Mouse (Mus musculus) neural tube, embryonic 11.5 days (tissue): ENCODE measurements around the gene Pmp22. TPM values are rescaled to one million over a fixed set of nuclear protein-coding genes. Genes with fewer than 3 reads are reported as not detected.
A peak's percentile ranks its signal among the peaks of the same experiment; 100 is the strongest.

Experiments used
- ATAC-seq: fragments of 200-750 bp; cut with Nextera tagmentation; 2 replicates; pipeline ENCODE4 v1.8.0; 2017; ENCODE audit warnings: moderate number of reproducible peaks, mild to moderate bottlenecking, moderate TSS enrichment, moderate library complexity; ENCODE audit not compliant: insufficient read depth, low FRiP score, low TSS enrichment
- DNase-seq: peaks from one replicate; pipeline ENCODE4 v3.0.0-alpha.2; 2015; ENCODE audit warnings: low spot score
- H3K27ac ChIP-seq: fragments of 300-500 bp; sonication (generic); 2 replicates; pipeline ENCODE4 v1.5.1; 2014; ENCODE audit warnings: low read depth, mild to moderate bottlenecking, low read length
- H3K27me3 ChIP-seq: fragments of 300-500 bp; sonication (generic); 2 replicates; pipeline ENCODE4 v1.6.1; 2014; ENCODE audit warnings: mild to moderate bottlenecking, low read length, mixed read lengths; ENCODE audit not compliant: control insufficient read depth, insufficient read depth
- H3K36me3 ChIP-seq: fragments of 300-500 bp; sonication (generic); 2 replicates; pipeline ENCODE4 v1.6.1; 2014; ENCODE audit warnings: mild to moderate bottlenecking, low read length, moderate library complexity, mixed read lengths; ENCODE audit not compliant: control insufficient read depth, insufficient read depth
- H3K4me1 ChIP-seq: fragments of 300-500 bp; sonication (generic); 2 replicates; pipeline ENCODE4 v1.6.1; 2014; ENCODE audit warnings: low read length, mixed read lengths; ENCODE audit not compliant: control insufficient read depth, insufficient read depth
- H3K4me2 ChIP-seq: fragments of 300-500 bp; sonication (generic); 2 replicates; pipeline ENCODE4 v1.6.1; 2014; ENCODE audit warnings: low read depth, mild to moderate bottlenecking, moderate library complexity
- H3K4me3 ChIP-seq: fragments of 300-500 bp; sonication (generic); 2 replicates; pipeline ENCODE4 v1.5.1; 2014; ENCODE audit warnings: low read depth, low read length
- H3K9ac ChIP-seq: fragments of 300-500 bp; sonication (generic); 2 replicates; pipeline ENCODE4 v1.6.1; 2014; ENCODE audit warnings: mild to moderate bottlenecking, low read length
- H3K9me3 ChIP-seq: fragments of 300-500 bp; sonication (generic); 2 replicates; pipeline ENCODE4 v1.6.1; 2016; ENCODE audit warnings: low read length; ENCODE audit not compliant: control insufficient read depth
- WGBS: fragments of 180-500 bp; shearing (Covaris S2); extraction: QIAGEN DNeasy Blood & Tissue Kit; methylation state at CpG from one replicate; pipeline ENCODE4 v1.1.7; 2014; 5-methylcytosine and 5-hydroxymethylcytosine counted together
- polyA plus RNA-seq: library from polyadenylated mRNA; unstranded; fragments of >200 nt; fragmentation: Nextera tagmentation; extraction: Ambion mirVana; gene quantifications from 2 replicates; pipeline ENCODE4 v1.2.1, GENCODE M21; 2014

Pmp22 gene
- polyA plus RNA-seq, 1 experiment from 2014 or later = 34.1 TPM

- Histone ChIP-seq H3K4me3 (no peak overlapping the region), H3K27me3 (no peaks in the 10 kb centered on the region), H3K4me1 (no peaks in the 10 kb centered on the region), H3K36me3 (no peaks in the 10 kb centered on the region), H3K27ac (no peak overlapping the region), H3K4me2 (no peak overlapping the region), H3K9ac (no peak overlapping the region), H3K9me3 (no peaks in the 10 kb centered on the region)
- WGBS = 87% methylated on average over 5 of the region's 5 CpGs
- ATAC-seq (no peak), DNase-seq (no peak)
These were observed 44.8 kb downstream of the Pmp22 start for GRCm38 (mm10) chr11:63173604-63174003.

- no peaks in the 10 kb centered on the region for H3K27me3 ChIP-seq
- 0 out of 2 replicates have a peak, but pooled peaks cover 4% of the 10 kb centered on the region for H3K4me1 ChIP-seq
- H3K36me3 ChIP-seq = no peaks in the 10 kb centered on the region
- DNase-seq (no peak), ATAC-seq (no peak)
- no peak overlapping the region for H3K4me3 ChIP-seq
- no peak overlapping the region for H3K9ac ChIP-seq
- H3K27ac ChIP-seq = no peak overlapping the region
- H3K9me3 ChIP-seq = no peaks in the 10 kb centered on the region
- H3K4me2 ChIP-seq = no peak overlapping the region
- WGBS = 50% methylated on average over 3 of the region's 3 CpGs
These were observed 46.5 kb downstream of the Pmp22 start for GRCm38 (mm10) chr11:63175302-63175701.

- no peak overlapping the region for H3K4me3 ChIP-seq
- no peak for ATAC-seq
- no peak overlapping the region for H3K4me2 ChIP-seq
- H3K9ac ChIP-seq = no peak overlapping the region
- WGBS = 81% methylated on average over 7 of the region's 7 CpGs
- H3K27ac ChIP-seq = no peak overlapping the region
- no peaks in the 10 kb centered on the region for H3K36me3 ChIP-seq
- H3K9me3 ChIP-seq = no peaks in the 10 kb centered on the region
- peaks cover 8% of the 10 kb centered on the region for H3K4me1 ChIP-seq
- DNase-seq = no peak
- no peaks in the 10 kb centered on the region for H3K27me3 ChIP-seq
These were observed 47.6 kb downstream of the Pmp22 start for GRCm38 (mm10) chr11:63176416-63176815.

DNA sequence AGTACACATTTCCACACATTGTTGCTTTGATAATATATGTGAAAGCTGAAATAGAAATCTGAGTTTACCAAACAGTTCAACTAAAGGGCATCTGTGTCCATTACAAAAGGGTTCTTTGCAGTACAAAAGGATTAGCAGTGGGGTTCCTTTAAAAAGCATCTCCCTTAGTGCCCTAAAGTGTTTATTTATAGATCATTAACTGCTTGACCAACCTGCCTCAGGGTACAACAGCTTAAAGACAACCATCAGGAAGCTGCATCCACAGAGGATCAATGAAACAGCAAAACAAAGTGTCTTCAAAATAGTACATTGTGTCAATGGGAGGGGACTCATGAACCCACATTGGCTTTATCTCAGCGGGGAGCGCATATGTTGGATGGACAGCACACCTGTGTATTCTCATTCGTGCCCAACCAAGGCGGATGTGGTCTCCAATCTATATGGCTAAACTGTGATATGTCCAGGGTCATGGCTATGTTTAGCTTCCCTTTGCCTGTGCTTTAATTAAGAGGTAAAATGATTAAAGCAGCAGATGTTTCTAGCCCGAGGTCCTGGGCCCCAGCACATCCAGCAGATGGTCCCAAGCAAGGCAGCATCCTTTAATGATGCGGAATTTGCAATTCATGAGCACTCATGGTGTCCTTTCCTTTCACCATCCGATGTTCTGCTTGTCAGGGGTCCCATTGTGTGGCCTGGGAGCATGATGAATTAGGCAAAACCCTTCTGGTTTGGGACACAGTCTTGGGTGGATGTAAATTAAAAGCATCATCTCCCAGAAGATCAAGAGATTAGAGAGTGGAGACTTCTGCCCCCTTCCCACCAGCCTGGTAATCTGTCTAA, 51.7 kb downstream of the Pmp22 start:
- WGBS = 26% methylated on average over 7 of the region's 7 CpGs
- Histone ChIP-seq H3K27me3 (no peaks in the 10 kb centered on the region), H3K9me3 (no peaks in the 10 kb centered on the region), H3K4me1 (peaks cover 10% of the 10 kb centered on the region), H3K4me2 (no peak overlapping the region), H3K4me3 (no peak overlapping the region), H3K9ac (no peak overlapping the region), H3K27ac (no peak overlapping the region), H3K36me3 (no peaks in the 10 kb centered on the region)
- DNase-seq = peak; percentile 73
- peak; percentile 94 for ATAC-seq

DNA sequence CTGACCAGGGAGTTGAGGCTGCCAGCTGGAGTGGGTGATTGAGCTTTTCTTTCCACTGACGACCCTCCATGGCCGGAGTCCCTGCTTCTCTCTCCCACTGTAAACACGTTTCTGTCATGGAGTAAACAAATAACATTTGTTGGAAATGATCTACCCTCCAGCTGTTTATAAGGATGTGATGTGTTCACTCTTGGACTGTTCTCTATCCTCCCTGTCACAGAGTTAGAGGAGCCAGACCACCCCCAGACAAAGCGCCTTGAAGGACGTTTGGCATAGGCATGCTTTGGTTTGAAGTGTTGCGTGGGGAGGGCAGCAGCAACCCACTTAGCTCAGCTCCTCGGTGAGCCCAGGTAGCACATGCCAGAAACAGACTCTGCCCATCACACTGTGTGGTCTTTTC, 60.0 kb downstream of the Pmp22 start:
- H3K36me3 ChIP-seq = no peaks in the 10 kb centered on the region

DNA sequence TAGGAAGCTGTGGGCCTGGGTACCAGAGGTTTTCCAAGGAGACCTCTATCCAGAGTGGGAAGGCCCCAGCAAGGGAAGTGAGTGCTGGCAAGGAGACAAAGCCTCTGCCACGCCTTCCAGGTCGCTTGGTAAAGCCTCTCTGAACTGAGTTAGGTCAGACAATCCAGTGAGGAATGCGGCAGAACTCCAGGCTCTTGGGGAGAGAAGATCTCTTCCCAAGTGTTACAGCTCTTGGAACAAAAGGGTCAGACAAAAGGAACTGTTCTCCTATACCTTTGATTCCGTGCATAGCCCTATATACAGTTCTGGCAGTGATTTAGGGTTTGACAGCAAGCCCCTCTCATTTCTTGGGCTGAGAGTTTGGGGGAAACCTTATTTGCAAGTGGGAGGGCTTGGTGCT, 69.3 kb downstream of the Pmp22 start:
- no peak for DNase-seq
- WGBS = 37% methylated on average over 4 of the region's 4 CpGs
- H3K9ac ChIP-seq = no peak overlapping the region

More for the DNA sequence above, 60.0 kb downstream of the Pmp22 start:
- H3K4me3 ChIP-seq = no peak overlapping the region
- 87% methylated on average over 7 of the region's 7 CpGs for WGBS
- H3K4me2 ChIP-seq = no peak overlapping the region
- H3K27ac ChIP-seq = no peak overlapping the region
- no peak for ATAC-seq
- no peaks in the 10 kb centered on the region for H3K9me3 ChIP-seq
- no peak for DNase-seq
- no peaks in the 10 kb centered on the region for H3K4me1 ChIP-seq
- H3K27me3 ChIP-seq = no peaks in the 10 kb centered on the region
- no peak overlapping the region for H3K9ac ChIP-seq

GRCm38 (mm10) chr11:63201989-63202535, 73.3 kb downstream of the Pmp22 start:
- 85% methylated on average over 3 of the region's 3 CpGs for WGBS
- no peak overlapping the region for H3K27ac ChIP-seq

More for the DNA sequence above, 69.3 kb downstream of the Pmp22 start:
- no peaks in the 10 kb centered on the region for H3K4me1 ChIP-seq
- no peak overlapping the region for H3K4me3 ChIP-seq
- no peak overlapping the region for H3K4me2 ChIP-seq
- no peak overlapping the region for H3K27ac ChIP-seq
- H3K27me3 ChIP-seq = no peaks in the 10 kb centered on the region
- H3K9me3 ChIP-seq = no peaks in the 10 kb centered on the region
- no peaks in the 10 kb centered on the region for H3K36me3 ChIP-seq
- no peak for ATAC-seq

More at GRCm38 (mm10) chr11:63201989-63202535, 73.3 kb downstream of the Pmp22 start:
- ATAC-seq (no peak), DNase-seq (no peak)
- no peaks in the 10 kb centered on the region for H3K36me3 ChIP-seq
- no peaks in the 10 kb centered on the region for H3K27me3 ChIP-seq
- no peak overlapping the region for H3K4me2 ChIP-seq
- H3K4me1 ChIP-seq = no peaks in the 10 kb centered on the region
- no peak overlapping the region for H3K4me3 ChIP-seq
- no peak overlapping the region for H3K9ac ChIP-seq
- H3K9me3 ChIP-seq = no peaks in the 10 kb centered on the region
